Mouse (Mus musculus): ENCODE data around the gene Cnn2. TPM values are rescaled to one million over a fixed set of nuclear protein-coding genes. Genes with fewer than 3 reads are reported as not detected.

Cnn2 gene
- polyA plus RNA-seq, 1 experiment: 11.4 TPM

- no peak for TF ChIP-seq GATA1 (IDR thresholded peaks at IDR 0.05; ENCODE audit: low read length)
Measured at GRCm38 (mm10) chr10:80030736-80031135, 42.4 kb downstream of the Cnn2 start.

DNA sequence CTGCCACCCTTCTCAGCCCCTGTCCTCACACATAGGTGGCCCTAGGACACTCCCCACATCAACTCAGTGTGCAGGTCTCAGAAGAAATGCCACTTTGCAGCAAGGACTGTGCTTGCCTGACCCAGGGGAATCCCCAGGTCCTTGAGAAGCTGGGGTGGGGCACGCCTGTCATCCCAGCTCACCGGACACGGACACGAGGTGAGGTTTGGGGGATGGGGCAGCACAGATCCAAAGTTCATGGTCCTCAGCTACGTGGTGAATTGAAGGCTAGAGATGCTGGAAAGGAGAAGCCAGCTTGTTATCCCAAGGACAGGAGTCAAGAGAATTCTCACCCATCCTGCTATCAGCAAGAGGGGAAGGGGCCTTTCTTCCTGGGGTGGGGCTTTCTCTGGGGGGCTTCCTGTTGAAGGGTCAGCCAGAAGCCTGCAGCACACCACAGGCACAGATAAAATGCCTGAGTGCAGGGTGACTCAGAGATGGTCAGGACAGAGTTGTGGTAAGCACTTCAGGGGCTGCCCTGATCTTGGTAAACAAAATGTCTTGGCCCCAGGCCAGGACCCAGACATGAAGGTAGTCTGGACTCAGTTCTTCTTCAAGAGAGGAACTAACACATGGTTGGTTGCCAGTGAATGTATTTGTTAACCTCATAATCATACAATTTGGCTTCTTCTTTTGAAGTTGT lies 44.6 kb downstream of the Cnn2 start:
- TF ChIP-seq GATA1 (IDR thresholded peaks at IDR 0.05; ENCODE audit: low read length): no peak

- no peak for TF ChIP-seq GATA1 (IDR thresholded peaks at IDR 0.05; ENCODE audit: low read length)
Measured at GRCm38 (mm10) chr10:80033511-80034391, 45.4 kb downstream of the Cnn2 start.

- no peak for TF ChIP-seq GATA1 (IDR thresholded peaks at IDR 0.05; ENCODE audit: low read length)
Measured at GRCm38 (mm10) chr10:80035148-80035547, 46.8 kb downstream of the Cnn2 start.

- no peak for TF ChIP-seq GATA1 (IDR thresholded peaks at IDR 0.05; ENCODE audit: low read length)
Measured at GRCm38 (mm10) chr10:80035686-80036085, 47.3 kb downstream of the Cnn2 start.

GRCm38 (mm10) chr10:80036832-80037231 lies 48.4 kb downstream of the Cnn2 start:
- TF ChIP-seq GATA1 (IDR thresholded peaks at IDR 0.05; ENCODE audit: low read length): no peak

GRCm38 (mm10) chr10:80039559-80039979 lies 51.2 kb downstream of the Cnn2 start, which contains the start of gene Polr2e:
TSS of gene Polr2e (minus strand) at chr10:80039795.
- TF ChIP-seq GATA1 (IDR thresholded peaks at IDR 0.05; ENCODE audit: low read length): no peak

DNA sequence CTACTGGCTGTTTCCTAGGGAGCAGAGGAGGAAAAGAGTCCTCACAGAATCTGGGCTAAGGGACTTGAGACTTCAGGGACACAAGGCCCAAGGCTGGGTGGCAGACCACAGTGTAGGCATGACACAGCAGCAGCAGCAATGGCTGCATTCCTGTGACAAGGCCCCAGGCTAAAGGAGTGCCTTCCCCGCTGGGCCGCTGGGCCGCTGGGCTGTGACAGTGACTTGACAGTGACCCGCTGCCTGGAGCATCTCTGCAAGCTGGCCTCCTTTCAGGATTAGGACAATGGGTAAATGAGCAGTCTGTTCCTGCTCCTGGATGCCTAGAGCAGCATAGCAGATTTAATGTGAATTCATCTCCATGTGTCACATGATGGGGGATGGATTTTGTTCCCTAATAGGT lies 55.7 kb downstream of the Cnn2 start:
- no peak for TF ChIP-seq GATA1 (IDR thresholded peaks at IDR 0.05; ENCODE audit: low read length)

Other genes with a start within 250 kb of the Cnn2 start
- 52.0 and 53.1 TPM in 2 replicates for gene Polrmt, start 242.0 kb upstream of the Cnn2 start, polyA plus RNA-seq (2012)
- gene Fgf22, start 233.5 kb upstream of the Cnn2 start, polyA plus RNA-seq (2012): not detected in 2 replicates
- gene Rnf126, start 221.6 kb upstream of the Cnn2 start, polyA plus RNA-seq (2012): 373 and 414 TPM in 2 replicates
- gene Fstl3, start 211.3 kb upstream of the Cnn2 start, polyA plus RNA-seq (2012): 0.06 and 0.11 TPM in 2 replicates
- not detected in 2 replicates for gene Prss57, start 197.6 kb upstream of the Cnn2 start, polyA plus RNA-seq (2012)
- gene Palm, start 195.0 kb upstream of the Cnn2 start, polyA plus RNA-seq (2012): 0.82 and 1.2 TPM in 2 replicates
- gene Misp, start 167.6 kb upstream of the Cnn2 start, polyA plus RNA-seq (2012): not detected in 2 replicates
- 1,266 and 1,318 TPM in 2 replicates for gene Ptbp1, start 134.2 kb upstream of the Cnn2 start, polyA plus RNA-seq (2012)
- 0.38 TPM in 1 of 2 replicates, not detected in the other for gene Prtn3, start 114.1 kb upstream of the Cnn2 start, polyA plus RNA-seq (2012)
- not detected in 2 replicates for gene Plppr3, start 114.0 kb upstream of the Cnn2 start, polyA plus RNA-seq (2012)
- gene Elane, start 102.3 kb upstream of the Cnn2 start, polyA plus RNA-seq (2012): not detected in 2 replicates
- not detected in 2 replicates for gene Cfd, start 97.7 kb upstream of the Cnn2 start, polyA plus RNA-seq (2012)
- gene Med16, start 79.7 kb upstream of the Cnn2 start, polyA plus RNA-seq (2012): 64.2 and 66.0 TPM in 2 replicates
- not detected in 2 replicates for gene Gm26602, start 77.7 kb upstream of the Cnn2 start, polyA plus RNA-seq (2012)
- 0.53 and 0.82 TPM in 2 replicates for gene Kiss1r, start 71.6 kb upstream of the Cnn2 start, polyA plus RNA-seq (2012)
- gene R3hdm4, start 67.4 kb upstream of the Cnn2 start, polyA plus RNA-seq (2012): 229 and 234 TPM in 2 replicates
- gene Arid3a, start 61.5 kb upstream of the Cnn2 start, polyA plus RNA-seq (2012): 99.9 and 103 TPM in 2 replicates
- 85.4 and 95.5 TPM in 2 replicates for gene Wdr18, start 28.4 kb upstream of the Cnn2 start, polyA plus RNA-seq (2012)
- gene Grin3b, start 17.9 kb upstream of the Cnn2 start, polyA plus RNA-seq (2012): 0.05 and 0.08 TPM in 2 replicates
- 308 and 394 TPM in 2 replicates for gene Tmem259, start 4.3 kb upstream of the Cnn2 start, polyA plus RNA-seq (2012)
- gene Abca7, start 7.9 kb downstream of the Cnn2 start, polyA plus RNA-seq (2012): 23.5 and 25.3 TPM in 2 replicates
- 160 and 189 TPM in 2 replicates for gene Arhgap45, start 28.1 kb downstream of the Cnn2 start, polyA plus RNA-seq (2012)
- 180 and 263 TPM in 2 replicates for gene Polr2e, start 51.2 kb downstream of the Cnn2 start, polyA plus RNA-seq (2012)
- 1,603 and 2,372 TPM in 2 replicates for gene Gpx4, start 58.6 kb downstream of the Cnn2 start, polyA plus RNA-seq (2012)
- 41.3 and 41.5 TPM in 2 replicates for gene Sbno2, start 117.0 kb downstream of the Cnn2 start, polyA plus RNA-seq (2012)
- 140 and 143 TPM in 2 replicates for gene Stk11, start 127.2 kb downstream of the Cnn2 start, polyA plus RNA-seq (2012)
- gene Atp5d, start 150.0 kb downstream of the Cnn2 start, polyA plus RNA-seq (2012): 1,550 and 1,866 TPM in 2 replicates
- 53.6 and 59.0 TPM in 2 replicates for gene Cbarp, start 152.3 kb downstream of the Cnn2 start, polyA plus RNA-seq (2012)
- 227 and 254 TPM in 2 replicates for gene Midn, start 159.7 kb downstream of the Cnn2 start, polyA plus RNA-seq (2012)
- 54.3 and 62.8 TPM in 2 replicates for gene Cirbp, start 177.4 kb downstream of the Cnn2 start, polyA plus RNA-seq (2012)
- 5.8 and 6.7 TPM in 2 replicates for gene 1600002K03Rik, start 184.4 kb downstream of the Cnn2 start, polyA plus RNA-seq (2012)
- 0.46 and 0.52 TPM in 2 replicates for gene Efna2, start 190.9 kb downstream of the Cnn2 start, polyA plus RNA-seq (2012)
- gene Mum1, start 237.8 kb downstream of the Cnn2 start, polyA plus RNA-seq (2012): 37.4 and 39.5 TPM in 2 replicates